Mouse (Mus musculus): Measurements from ENCODE around the gene Lrrc32. TPM values are rescaled to one million over a fixed set of nuclear protein-coding genes. Genes with fewer than 3 reads are reported as not detected.

Gene Lrrc32
- polyA plus RNA-seq, 1 experiment from 2014 or later: 9.5 TPM

GRCm38 (mm10) chr7:98501078-98501477 is 12.0 kb downstream of the Lrrc32 start:
- WGBS: 89% methylated on average over 7 of the region's 7 CpGs
- no peak overlapping the region for H3K9ac ChIP-seq (ENCODE audit: low read length)
- H3K4me3 ChIP-seq (replicated peaks; ENCODE audit: low read length): no peak overlapping the region
- no peaks in the 10 kb centered on the region for H3K27me3 ChIP-seq (ENCODE audit: control insufficient read depth, insufficient read depth, low read length)
- no peak for ATAC-seq (ENCODE audit: insufficient read depth, low FRiP score)
- peak overlapping the region; percentile 19; the same call in 1 of the 2 replicates for H3K27ac ChIP-seq (ENCODE audit: low read length)
- H3K4me1 ChIP-seq (ENCODE audit: control insufficient read depth, insufficient read depth, low read length): peaks cover 33% of the 10 kb centered on the region
- no peak overlapping the region for H3K4me2 ChIP-seq (ENCODE audit: low read depth, low read length)
- H3K36me3 ChIP-seq (ENCODE audit: control insufficient read depth, insufficient read depth, low read length): no peaks in the 10 kb centered on the region
- H3K9me3 ChIP-seq (replicated peaks; ENCODE audit: control insufficient read depth, low read length): no peaks in the 10 kb centered on the region

- Histone ChIP-seq H3K36me3 (ENCODE audit: control insufficient read depth, insufficient read depth, low read length) (no peaks in the 10 kb centered on the region), H3K4me1 (ENCODE audit: control insufficient read depth, insufficient read depth, low read length) (peaks cover 34% of the 10 kb centered on the region), H3K27me3 (ENCODE audit: control insufficient read depth, insufficient read depth, low read length) (no peaks in the 10 kb centered on the region), H3K9ac (ENCODE audit: low read length) (peak overlapping the region; percentile 38; the same call in 1 of the 2 replicates), H3K9me3 (replicated peaks; ENCODE audit: control insufficient read depth, low read length) (no peaks in the 10 kb centered on the region), H3K4me3 (replicated peaks; ENCODE audit: low read length) (no peak overlapping the region), H3K4me2 (ENCODE audit: low read depth, low read length) (no peak overlapping the region), H3K27ac (ENCODE audit: low read length) (peak overlapping the region; percentile 94)
- ATAC-seq (ENCODE audit: insufficient read depth, low FRiP score): no peak
- 44% methylated on average over 5 of the region's 5 CpGs for WGBS
Measured at GRCm38 (mm10) chr7:98502921-98503320, 13.8 kb downstream of the Lrrc32 start.

GRCm38 (mm10) chr7:98503951-98504647 is 15.0 kb downstream of the Lrrc32 start:
- H3K4me2 ChIP-seq (ENCODE audit: low read depth, low read length): no peak overlapping the region
- no peaks in the 10 kb centered on the region for H3K9me3 ChIP-seq (replicated peaks; ENCODE audit: control insufficient read depth, low read length)
- H3K27ac ChIP-seq (ENCODE audit: low read length): peak overlapping the region; percentile 94
- 54% methylated on average over 6 of the region's 6 CpGs for WGBS
- no peak overlapping the region for H3K4me3 ChIP-seq (replicated peaks; ENCODE audit: low read length)
- no peaks in the 10 kb centered on the region for H3K36me3 ChIP-seq (ENCODE audit: control insufficient read depth, insufficient read depth, low read length)
- peaks cover 34% of the 10 kb centered on the region for H3K4me1 ChIP-seq (ENCODE audit: control insufficient read depth, insufficient read depth, low read length)
- peak; percentile 79 for ATAC-seq (ENCODE audit: insufficient read depth, low FRiP score)
- no peak overlapping the region for H3K9ac ChIP-seq (ENCODE audit: low read length)
- H3K27me3 ChIP-seq (ENCODE audit: control insufficient read depth, insufficient read depth, low read length): no peaks in the 10 kb centered on the region

GRCm38 (mm10) chr7:98504726-98505314 is 15.7 kb downstream of the Lrrc32 start:
- no peaks in the 10 kb centered on the region for H3K9me3 ChIP-seq (replicated peaks; ENCODE audit: control insufficient read depth, low read length)
- H3K4me2 ChIP-seq (ENCODE audit: low read depth, low read length): no peak overlapping the region
- ATAC-seq (ENCODE audit: insufficient read depth, low FRiP score): peak; percentile 79
- peak overlapping the region; percentile 94 for H3K27ac ChIP-seq (ENCODE audit: low read length)
- H3K36me3 ChIP-seq (ENCODE audit: control insufficient read depth, insufficient read depth, low read length): no peaks in the 10 kb centered on the region
- 20% methylated on average over 5 of the region's 5 CpGs for WGBS
- no peak overlapping the region for H3K4me3 ChIP-seq (replicated peaks; ENCODE audit: low read length)
- no peaks in the 10 kb centered on the region for H3K27me3 ChIP-seq (ENCODE audit: control insufficient read depth, insufficient read depth, low read length)
- H3K9ac ChIP-seq (ENCODE audit: low read length): peak overlapping the region; percentile 49; the same call in 1 of the 2 replicates
- H3K4me1 ChIP-seq (ENCODE audit: control insufficient read depth, insufficient read depth, low read length): peaks cover 33% of the 10 kb centered on the region

- Histone ChIP-seq H3K9me3 (replicated peaks; ENCODE audit: control insufficient read depth, low read length) (no peaks in the 10 kb centered on the region), H3K4me3 (replicated peaks; ENCODE audit: low read length) (no peak overlapping the region), H3K4me2 (ENCODE audit: low read depth, low read length) (no peak overlapping the region), H3K4me1 (ENCODE audit: control insufficient read depth, insufficient read depth, low read length) (peaks cover 27% of the 10 kb centered on the region), H3K27ac (ENCODE audit: low read length) (peak overlapping the region; percentile 94), H3K9ac (ENCODE audit: low read length) (no peak overlapping the region), H3K27me3 (ENCODE audit: control insufficient read depth, insufficient read depth, low read length) (no peaks in the 10 kb centered on the region), H3K36me3 (ENCODE audit: control insufficient read depth, insufficient read depth, low read length) (no peaks in the 10 kb centered on the region)
- WGBS: 25% methylated on average over 3 of the region's 3 CpGs
- no peak for ATAC-seq (ENCODE audit: insufficient read depth, low FRiP score)
Measured at GRCm38 (mm10) chr7:98505664-98506063, 16.6 kb downstream of the Lrrc32 start.

- no peaks in the 10 kb centered on the region for H3K9me3 ChIP-seq (replicated peaks; ENCODE audit: control insufficient read depth, low read length)
- H3K27me3 ChIP-seq (ENCODE audit: control insufficient read depth, insufficient read depth, low read length): no peaks in the 10 kb centered on the region
- ATAC-seq (ENCODE audit: insufficient read depth, low FRiP score): no peak
- no peak overlapping the region for H3K4me3 ChIP-seq (replicated peaks; ENCODE audit: low read length)
- H3K27ac ChIP-seq (ENCODE audit: low read length): peak overlapping the region; percentile 70; the same call in 1 of the 2 replicates
- H3K4me2 ChIP-seq (ENCODE audit: low read depth, low read length): no peak overlapping the region
- 61% methylated on average over 15 of the region's 15 CpGs for WGBS
- no peaks in the 10 kb centered on the region for H3K36me3 ChIP-seq (ENCODE audit: control insufficient read depth, insufficient read depth, low read length)
- H3K9ac ChIP-seq (ENCODE audit: low read length): no peak overlapping the region
- H3K4me1 ChIP-seq (ENCODE audit: control insufficient read depth, insufficient read depth, low read length): peaks cover 5% of the 10 kb centered on the region; the same call in 1 of the 2 replicates
Measured at GRCm38 (mm10) chr7:98510961-98511958, 22.2 kb downstream of the Lrrc32 start.

- no peak overlapping the region for H3K9ac ChIP-seq (ENCODE audit: low read length)
- no peaks in the 10 kb centered on the region for H3K27me3 ChIP-seq (ENCODE audit: control insufficient read depth, insufficient read depth, low read length)
- 77% methylated on average over 3 of the region's 3 CpGs for WGBS
- peaks cover 5% of the 10 kb centered on the region; the same call in 1 of the 2 replicates for H3K4me1 ChIP-seq (ENCODE audit: control insufficient read depth, insufficient read depth, low read length)
- H3K9me3 ChIP-seq (replicated peaks; ENCODE audit: control insufficient read depth, low read length): no peaks in the 10 kb centered on the region
- no peak for ATAC-seq (ENCODE audit: insufficient read depth, low FRiP score)
- H3K4me2 ChIP-seq (ENCODE audit: low read depth, low read length): no peak overlapping the region
- no peaks in the 10 kb centered on the region for H3K36me3 ChIP-seq (ENCODE audit: control insufficient read depth, insufficient read depth, low read length)
- 0 out of 2 replicates have a peak overlapping the region, but pooled peaks have one; percentile 14 for H3K27ac ChIP-seq (ENCODE audit: low read length)
- H3K4me3 ChIP-seq (replicated peaks; ENCODE audit: low read length): no peak overlapping the region
Measured at GRCm38 (mm10) chr7:98513251-98513650, 24.2 kb downstream of the Lrrc32 start.

- 0 out of 2 replicates have a peak overlapping the region, but pooled peaks have one; percentile 14 for H3K9ac ChIP-seq (ENCODE audit: low read length)
- no peaks in the 10 kb centered on the region for H3K36me3 ChIP-seq (ENCODE audit: control insufficient read depth, insufficient read depth, low read length)
- no peak for ATAC-seq (ENCODE audit: insufficient read depth, low FRiP score)
- H3K27me3 ChIP-seq (ENCODE audit: control insufficient read depth, insufficient read depth, low read length): no peaks in the 10 kb centered on the region
- peaks cover 25% of the 10 kb centered on the region for H3K4me1 ChIP-seq (ENCODE audit: control insufficient read depth, insufficient read depth, low read length)
- no peak overlapping the region for H3K4me2 ChIP-seq (ENCODE audit: low read depth, low read length)
- no peaks in the 10 kb centered on the region for H3K9me3 ChIP-seq (replicated peaks; ENCODE audit: control insufficient read depth, low read length)
- WGBS: 69% methylated on average over 5 of the region's 5 CpGs
- no peak overlapping the region for H3K4me3 ChIP-seq (replicated peaks; ENCODE audit: low read length)
- peak overlapping the region; percentile 83 for H3K27ac ChIP-seq (ENCODE audit: low read length)
Measured at GRCm38 (mm10) chr7:98522576-98522975, 33.5 kb downstream of the Lrrc32 start.
